Mouse (Mus musculus) gastrocnemius, postnatal 4 days (tissue): ENCODE results near the gene Dmpk. TPM values are rescaled to one million over a fixed set of nuclear protein-coding genes. Genes with fewer than 3 reads are reported as not detected.
A peak's percentile ranks its signal among the peaks of the same experiment; 100 is the strongest.
"Not testable (repeated sequence)": the region's sequence is repeated elsewhere in the genome, so short reads cannot be mapped to it uniquely, and the experiment has no call there.

Experiments used
- DNase-seq, 2 experiments: peaks; one replicate each; pipeline ENCODE4 v3.0.0; 2021 to 2022; ENCODE audit warnings: low spot score in 2 of 2, mixed read lengths in 2 of 2
- long read RNA-seq, 2 experiments: library from polyadenylated mRNA; stranded (forward); transcript quantifications; one replicate each; pipeline ENCODE4 v2.0.0; 2021
- total RNA-seq, 2 experiments: library from RNA; stranded (reverse); gene quantifications; 2 replicates each; pipeline ENCODE4 v1.2.3; 2021

Dmpk gene
- total RNA-seq: 100 to 1,000 TPM; 287 to 292 TPM
- long read RNA-seq, experiment 1, transcript Dmpk-201 (15 exons, 2,761 nt): major isoform, 48 of 262 reads
- long read RNA-seq, experiment 1, partial matches to known transcripts: 36 of 262 reads
- long read RNA-seq, experiment 1, other reads (novel, unspliced or antisense): 172 of 262 reads
- long read RNA-seq, experiment 2, transcript Dmpk-201 (15 exons, 2,761 nt): major isoform, 90 of 420 reads
- long read RNA-seq, experiment 2, transcript Dmpk-218 (15 exons, 2,850 nt): minor isoform, 6 of 420 reads
- long read RNA-seq, experiment 2, transcript Dmpk-210 (2 exons, 592 nt): minor isoform, 9 of 420 reads
- long read RNA-seq, experiment 2, partial matches to known transcripts: 78 of 420 reads
- long read RNA-seq, experiment 2, other reads (novel, unspliced or antisense): 236 of 420 reads

DNA sequence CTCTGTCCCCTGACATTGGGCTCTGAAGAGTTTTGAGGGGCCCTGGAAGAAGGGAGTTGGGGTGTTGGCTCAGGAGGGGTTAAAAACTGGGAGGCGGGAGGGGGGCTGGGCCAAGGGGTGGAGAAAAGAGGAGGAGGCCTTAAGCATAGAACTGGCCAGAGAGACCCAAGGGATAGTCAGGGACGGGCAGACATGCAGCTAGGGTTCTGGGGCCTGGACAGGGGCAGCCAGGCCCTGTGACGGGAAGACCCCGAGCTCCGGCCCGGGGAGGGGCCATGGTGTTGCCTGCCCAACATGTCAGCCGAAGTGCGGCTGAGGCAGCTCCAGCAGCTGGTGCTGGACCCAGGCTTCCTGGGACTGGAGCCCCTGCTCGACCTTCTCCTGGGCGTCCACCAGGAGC, at the start of gene Dmpk:
Dmpk (plus strand) TSS at position 149 of the 400 bp plus-strand sequence.
- DNase-seq: peak in 1 of 2 experiments; percentile 63

DNA sequence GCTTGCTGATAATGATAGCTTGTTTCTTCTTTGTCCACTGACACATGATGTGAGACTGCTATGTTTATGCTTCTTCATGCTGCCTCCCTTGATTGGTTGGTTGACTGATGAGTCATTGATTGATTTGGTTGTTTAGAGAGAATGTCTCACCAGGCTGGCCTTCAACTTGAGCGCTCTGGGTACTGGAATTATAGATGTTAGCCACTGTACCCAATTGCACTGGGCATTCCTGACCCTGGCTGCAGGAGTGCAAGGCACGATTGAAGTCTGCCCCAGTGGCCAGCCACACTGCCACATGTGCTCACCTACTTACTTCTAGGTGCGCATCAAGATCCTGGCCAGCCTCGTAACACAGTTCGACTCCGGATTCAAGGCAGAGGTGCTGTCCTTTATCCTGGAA, 39.0 kb upstream of the Dmpk start:
- no peak for DNase-seq

DNA sequence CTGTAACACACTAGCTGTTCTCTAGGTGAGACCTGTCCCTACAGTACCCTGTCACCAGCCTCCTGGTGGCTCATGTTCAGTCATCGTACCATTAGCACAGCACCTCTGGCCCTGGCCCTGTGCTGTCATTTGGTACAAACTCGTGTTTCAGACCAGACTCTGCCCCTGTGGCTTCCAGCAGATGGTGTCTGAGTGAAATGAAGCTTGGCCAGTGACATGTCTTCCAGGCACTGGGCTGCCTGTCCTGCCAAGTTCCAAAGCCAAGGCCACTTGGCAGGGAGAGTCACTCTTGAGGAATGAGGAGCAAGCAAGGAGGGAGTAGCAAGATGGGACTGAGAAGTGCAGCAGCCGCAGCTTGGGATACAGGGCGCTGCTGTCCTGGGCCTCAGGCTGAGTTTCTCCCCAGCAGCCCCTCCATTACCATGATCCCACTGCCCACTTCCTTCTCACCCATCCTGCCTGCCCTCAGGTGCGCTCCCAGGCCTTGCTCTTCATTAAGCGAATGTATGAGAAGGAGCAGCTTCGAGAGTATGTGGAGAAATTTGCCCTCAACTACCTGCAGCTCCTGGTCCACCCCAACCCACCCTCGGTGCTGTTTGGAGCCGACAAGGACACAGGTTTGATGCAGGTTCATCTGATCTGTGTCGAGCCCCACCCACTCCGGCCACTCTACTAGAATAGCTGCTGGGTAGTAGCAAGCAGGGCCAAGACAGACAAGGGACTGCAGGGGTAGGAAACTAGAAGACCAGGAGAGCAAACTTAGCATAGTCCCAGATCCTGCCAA, 37.2 kb upstream of the Dmpk start:
- DNase-seq: no peak

DNA sequence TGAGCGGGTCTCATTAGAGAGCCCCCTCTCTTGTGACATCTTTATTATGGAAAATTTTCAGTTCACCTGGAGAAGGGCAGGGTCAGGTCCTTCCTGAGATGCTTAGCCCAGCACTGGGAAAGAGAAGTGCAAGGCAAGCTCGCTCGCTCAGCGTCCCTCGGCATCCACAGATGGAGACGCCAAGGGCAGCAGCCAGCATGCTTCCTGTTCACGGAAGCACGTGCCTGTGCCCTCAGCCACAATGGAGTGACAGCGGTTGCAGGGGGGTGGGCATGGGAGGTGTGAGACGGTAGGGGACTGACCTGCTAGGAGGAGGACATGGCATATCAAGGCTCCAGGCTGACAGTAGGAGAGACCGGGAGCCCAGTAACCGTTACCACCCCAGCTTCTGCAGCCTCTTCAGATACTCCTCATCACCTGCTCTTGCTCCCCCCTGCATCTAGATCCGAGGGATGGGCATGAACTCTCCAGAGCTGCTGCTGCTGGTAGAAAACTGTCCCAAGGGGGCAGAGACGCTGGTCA, 35.6 kb upstream of the Dmpk start:
- DNase-seq: no peak

DNA sequence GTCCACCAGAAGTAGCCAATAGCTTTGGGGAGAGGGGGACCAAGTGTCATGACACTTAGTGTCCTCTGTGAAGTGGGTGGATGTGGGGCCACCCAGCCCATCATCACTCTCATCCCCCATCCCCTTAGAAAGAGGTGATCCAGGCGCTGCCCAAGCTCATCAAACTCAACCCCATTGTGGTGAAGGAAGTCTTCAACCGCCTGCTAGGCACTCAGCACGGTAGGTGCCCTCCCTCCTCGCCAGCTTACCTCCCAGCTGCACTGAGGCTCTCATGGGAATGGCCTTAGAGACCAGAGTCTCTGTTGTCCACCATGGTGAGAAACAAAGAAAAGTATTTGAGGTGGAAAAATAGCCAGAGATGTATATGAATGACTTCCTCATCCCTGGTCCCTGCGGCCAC, 34.4 kb upstream of the Dmpk start:
- DNase-seq: no peak

DNA sequence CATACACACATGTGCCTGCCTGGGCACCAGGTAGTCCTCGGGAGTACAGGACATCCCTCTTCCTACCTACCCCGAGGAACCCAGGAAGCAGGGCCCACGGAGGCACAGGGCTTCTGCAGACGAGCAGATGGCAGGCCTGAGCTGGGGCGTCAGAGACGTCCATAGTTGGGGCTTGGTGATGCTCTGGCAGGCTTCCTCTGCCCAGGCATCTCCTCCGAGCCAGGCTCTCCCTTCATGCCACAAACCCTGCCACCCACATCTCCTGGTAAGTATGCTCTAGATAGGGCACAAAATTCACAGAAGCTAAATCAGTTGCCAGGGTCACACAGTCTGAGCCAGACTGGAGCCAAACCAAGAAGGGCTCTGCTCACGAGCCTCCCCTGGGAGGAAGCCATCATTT, 33.5 kb upstream of the Dmpk start:
- DNase-seq: no peak

DNA sequence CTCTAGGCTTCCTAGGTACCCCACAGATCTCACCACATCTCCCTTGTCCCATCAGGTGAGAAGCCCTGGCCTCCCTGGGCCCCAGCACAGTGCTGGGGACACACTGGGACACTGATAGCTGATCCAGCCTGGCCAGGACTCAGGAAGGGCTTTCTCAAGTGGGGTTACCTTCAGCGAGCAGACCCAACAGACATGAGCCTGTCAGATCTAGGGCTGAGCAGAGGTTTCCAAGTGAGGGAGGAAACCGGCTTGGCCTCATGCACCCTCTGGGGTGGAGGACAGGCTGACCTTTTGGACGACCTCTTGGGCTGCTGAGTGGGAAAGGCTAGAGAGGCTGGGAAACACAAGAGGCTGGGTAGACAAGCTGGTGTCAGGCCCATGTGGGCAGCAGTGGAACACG, 32.5 kb upstream of the Dmpk start:
- no peak for DNase-seq

DNA sequence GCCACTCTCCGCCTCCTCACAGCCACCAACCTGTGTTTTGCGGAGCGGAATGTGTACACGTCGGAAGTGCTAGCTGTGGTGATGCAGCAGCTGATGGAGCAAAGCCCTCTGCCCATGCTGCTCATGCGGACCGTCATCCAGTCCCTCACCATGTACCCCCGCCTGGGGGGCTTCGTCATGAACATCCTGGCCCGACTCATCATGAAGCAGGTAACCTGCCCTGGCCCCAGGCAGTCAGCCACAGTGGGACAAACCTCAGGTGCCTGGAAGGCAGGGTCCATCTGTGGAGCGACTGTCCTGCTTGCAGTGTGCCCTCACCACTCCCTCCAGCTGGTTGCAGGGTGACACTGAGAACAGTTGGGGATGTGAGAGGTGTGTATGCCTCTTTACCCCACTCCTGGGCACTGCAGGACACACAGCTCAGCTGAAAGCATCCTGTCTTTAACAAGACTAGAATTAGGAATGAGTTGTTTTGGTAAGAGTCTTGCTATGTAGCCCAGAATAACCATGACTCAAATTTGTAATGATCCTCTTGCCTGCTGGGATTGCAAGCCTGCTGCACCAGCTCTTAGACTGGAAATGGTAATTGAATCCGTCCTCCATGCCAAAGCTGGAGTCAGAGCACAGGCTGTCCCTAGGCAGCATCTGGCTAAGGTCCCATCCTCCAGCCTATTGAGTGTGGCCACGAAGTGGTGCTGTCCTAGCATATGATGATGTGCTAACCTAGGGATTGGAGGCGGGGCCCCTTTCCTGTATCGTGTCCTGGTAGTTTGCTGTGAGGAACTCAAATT, 31.1 kb upstream of the Dmpk start:
- DNase-seq: no peak

DNA sequence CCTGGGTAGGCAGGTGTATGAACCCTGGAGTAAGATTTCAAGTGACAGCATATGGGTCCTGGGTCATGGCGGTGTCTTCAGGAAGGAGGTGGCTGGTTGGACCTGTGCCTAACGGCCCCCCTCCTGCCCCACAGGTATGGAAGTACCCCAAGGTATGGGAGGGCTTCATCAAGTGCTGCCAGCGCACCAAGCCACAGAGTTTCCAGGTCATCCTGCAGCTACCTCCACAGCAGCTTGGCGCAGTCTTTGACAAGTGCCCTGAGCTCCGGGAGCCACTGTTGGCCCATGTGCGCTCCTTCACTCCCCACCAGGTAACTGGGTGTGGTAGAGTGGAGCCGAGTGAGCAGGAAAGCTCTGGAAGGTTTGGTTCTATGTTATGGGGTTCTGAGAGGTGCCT, 30.5 kb upstream of the Dmpk start:
- DNase-seq: no peak

DNA sequence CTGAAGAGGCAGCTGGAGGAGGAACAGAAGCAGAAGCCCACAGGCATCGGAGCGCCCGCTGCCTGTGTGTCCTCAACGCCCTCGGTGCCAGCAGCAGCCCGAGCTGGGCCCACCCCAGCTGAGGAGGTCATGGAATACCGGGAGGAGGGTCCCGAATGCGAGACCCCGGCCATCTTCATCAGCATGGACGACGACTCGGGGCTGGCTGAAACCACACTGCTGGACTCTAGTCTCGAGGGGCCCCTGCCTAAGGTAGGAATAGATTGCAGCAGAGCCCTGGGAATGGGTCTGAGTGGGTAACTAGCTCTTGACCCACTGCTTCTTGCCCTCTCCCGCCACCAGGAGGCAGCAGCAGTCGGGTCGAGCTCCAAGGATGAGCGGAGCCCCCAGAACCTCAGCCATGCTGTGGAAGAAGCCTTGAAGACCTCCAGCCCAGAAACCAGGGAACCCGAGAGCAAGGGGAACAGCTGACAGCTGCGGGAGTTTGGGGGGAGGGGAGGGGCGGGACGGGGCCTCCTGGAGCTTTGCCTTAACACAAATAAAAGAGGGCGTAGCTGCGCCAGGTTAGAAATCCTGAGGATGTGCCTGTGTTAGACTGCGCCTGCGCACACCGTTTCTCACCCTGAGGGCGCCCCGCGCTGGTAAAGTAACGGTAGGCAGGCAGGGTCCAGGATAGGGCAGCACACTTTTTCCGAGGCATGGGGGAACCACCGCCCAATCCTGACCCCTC, 29.4 kb upstream of the Dmpk start, which contains the start of gene Rsph6a:
Rsph6a (plus strand) TSS at position 644 of the 730 bp plus-strand sequence.
- DNase-seq: peak in 1 of 2 experiments; percentile 60

DNA sequence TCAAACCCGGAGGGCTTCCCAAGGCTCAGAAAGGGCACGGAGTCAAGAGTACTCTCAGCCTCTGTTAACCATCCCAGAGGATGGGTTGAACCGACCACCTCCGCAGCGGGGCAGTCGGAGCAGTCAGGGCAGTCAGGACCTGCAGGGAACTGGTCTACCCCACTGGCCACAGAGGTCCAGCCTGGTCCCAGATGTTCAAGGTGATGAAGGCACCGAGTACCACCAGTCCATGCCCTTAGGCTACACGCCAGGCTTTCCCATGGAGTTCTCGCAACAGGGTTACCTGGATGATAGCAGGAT, 28.9 kb upstream of the Dmpk start:
- no peak for DNase-seq

DNA sequence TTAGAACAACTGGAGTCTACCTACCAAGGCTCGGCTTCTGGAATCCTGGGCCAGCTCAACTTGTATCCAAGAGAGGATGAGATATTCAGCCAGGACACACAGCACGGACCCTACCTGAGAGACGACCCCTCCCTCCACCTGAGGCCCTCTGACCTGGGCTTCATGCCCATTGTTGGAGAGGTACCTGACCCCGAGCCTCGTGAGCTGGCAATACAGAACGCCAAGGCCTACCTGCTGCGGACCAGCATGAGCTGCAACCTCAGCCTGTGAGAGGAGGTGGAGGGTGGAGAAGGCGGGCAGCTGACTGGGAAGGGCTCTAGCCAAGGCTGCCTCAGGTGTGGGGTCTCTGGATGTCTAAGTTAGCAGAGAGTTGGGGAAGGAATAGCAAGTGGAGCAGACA, 28.5 kb upstream of the Dmpk start:
- no peak for DNase-seq

DNA sequence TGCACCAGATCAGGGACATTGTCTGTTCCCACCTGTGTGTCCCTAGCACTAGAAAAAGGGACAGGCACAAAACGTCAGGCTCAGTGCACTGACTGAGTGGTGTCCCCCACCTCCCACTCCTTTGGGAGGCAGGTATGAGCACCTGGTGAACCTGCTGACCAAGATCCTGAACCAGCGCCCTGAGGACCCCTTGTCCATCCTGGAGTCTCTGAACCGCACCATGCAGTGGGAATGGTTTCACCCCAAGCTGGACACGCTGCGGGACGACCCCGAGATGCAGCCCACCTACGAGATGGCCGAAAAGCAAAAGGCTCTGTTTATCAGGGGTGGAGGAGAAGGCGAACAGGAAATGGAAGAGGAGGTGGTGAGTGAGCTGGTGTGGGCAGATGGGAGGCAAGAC, 26.2 kb upstream of the Dmpk start:
- DNase-seq: no peak

DNA sequence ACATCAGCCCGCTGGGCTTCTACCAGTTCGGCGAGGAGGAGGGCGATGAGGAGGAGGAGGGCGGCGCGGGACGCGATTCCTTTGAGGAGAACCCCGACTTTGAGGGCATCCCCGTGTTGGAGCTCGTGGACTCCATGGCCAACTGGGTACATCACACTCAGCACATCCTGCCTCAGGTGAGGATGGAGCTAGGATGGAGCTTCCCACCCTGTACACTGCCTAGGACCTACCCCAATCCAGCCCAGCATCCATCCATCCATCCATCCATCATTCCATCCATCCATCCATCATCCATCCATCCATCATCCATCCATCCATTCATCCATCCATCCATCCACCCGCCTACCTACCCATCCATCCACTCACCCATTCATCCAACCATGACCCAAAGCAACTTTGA, 17.8 kb upstream of the Dmpk start:
- DNase-seq: no peak

DNA sequence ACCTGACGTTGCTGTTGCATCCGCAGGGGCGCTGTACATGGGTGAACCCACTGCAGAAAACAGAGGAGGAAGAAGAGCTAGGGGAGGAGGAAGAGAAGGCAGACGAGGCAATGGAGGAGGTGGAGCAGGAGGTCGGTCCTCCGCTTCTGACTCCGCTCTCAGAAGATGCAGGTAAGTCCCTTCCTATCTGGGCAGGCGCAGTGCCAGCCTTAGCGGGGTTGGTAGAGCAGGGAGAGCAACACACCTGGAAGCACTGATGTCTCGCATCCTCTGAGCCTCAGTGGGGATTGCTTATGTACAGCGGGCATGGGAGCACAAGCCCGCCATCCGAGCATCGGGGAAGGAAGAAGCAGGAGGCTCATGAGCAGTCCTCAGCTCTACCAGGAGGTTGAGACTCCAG, 16.6 kb upstream of the Dmpk start:
- DNase-seq: peak in 1 of 2 experiments; percentile 10

DNA sequence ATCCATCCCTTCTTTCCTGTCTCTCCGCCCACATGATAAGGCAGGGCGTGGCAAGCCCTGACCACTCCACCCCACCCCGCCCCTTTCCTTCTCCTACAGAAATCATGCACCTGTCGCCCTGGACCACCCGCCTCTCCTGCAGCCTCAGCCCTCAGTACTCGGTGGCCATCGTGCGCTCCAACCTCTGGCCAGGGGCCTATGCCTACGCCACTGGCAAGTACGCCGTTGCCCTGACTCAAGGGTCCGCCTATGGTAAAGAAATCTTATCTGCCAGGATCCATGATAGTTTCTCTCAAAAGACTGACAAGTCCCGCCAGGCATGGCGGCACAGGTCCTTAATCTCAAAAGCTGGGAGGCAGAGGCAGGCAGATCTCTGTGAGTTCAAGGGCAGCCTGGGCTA, 15.7 kb upstream of the Dmpk start:
- DNase-seq: peak in 1 of 2 experiments; percentile 11

DNA sequence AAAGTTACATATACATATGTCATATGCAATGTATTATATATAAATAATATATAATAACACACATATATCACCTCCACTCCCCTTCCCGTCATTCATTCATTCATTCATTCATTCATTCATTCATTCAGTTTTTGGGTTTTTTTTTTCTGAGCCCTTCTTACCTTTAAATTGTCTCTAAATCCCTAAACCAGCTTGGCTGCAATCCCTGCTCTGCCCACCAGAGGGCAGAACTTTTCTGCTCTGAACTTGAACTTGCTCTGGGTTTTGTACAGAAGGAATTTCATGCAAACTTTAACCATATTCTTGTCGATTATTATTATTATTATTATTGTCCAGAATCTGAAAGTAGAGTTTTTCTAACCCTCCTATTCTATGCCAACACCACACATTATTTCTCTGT, 14.9 kb upstream of the Dmpk start:
- DNase-seq: peak in 1 of 2 experiments; percentile 64

DNA sequence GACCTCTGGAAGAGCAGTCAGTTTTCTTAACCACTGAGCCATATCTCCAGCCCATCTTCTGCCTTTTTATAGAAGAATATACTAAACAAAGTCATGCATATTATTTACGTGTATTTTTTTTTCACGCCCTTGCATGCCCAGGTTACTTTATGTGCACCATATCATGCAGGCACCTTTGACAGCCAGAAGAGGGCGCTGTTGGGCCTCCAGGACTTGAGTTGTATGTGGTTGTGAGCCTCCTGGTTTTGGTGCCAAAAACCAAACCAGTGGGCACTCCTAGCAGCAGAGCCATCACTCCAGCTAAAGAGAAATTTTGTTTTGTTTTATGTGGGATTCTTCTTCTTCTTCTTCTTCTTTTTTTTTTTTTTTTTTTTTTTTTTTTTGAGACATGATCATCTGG, 14.1 kb upstream of the Dmpk start:
- peak in 1 of 2 experiments; percentile 27 for DNase-seq

DNA sequence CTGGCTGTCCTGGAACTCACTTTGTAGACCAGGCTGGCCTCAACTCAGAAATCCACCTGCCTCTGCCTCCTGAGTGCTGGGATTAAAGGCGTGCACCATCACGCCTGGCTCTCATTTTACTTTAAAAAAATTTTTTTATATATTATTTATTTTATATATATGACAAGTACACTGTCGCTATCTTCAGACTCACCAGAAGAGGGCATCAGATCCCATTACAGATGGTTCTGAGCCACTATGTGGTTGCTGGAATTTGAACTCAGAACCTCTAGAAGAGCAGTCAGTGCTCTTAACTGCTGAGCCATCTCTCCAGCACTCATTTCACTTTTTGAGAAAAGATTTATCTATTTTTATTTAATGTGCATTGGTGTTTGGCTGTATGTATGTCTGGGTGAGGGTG, 12.6 kb upstream of the Dmpk start:
- not testable (repeated sequence) for DNase-seq

DNA sequence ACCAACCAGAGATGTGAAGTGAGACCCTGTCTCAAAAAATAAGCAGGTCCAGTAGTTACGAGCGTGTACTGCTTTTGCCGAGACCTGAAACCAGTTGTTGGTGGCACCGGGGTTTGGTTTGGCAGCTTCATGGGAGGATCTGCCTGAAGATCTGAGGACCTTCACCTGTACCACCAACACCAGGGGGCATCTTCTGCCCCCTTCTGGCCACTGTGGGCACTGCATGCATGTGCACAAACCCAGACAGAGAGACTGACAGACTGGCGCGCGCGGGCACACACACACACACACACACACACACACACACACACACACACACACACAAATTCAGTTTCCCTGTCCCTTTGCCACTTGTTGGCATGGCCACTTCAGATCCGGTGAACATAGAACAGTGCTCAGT, 10.1 kb upstream of the Dmpk start:
- peak in 1 of 2 experiments; percentile 32 for DNase-seq

DNA sequence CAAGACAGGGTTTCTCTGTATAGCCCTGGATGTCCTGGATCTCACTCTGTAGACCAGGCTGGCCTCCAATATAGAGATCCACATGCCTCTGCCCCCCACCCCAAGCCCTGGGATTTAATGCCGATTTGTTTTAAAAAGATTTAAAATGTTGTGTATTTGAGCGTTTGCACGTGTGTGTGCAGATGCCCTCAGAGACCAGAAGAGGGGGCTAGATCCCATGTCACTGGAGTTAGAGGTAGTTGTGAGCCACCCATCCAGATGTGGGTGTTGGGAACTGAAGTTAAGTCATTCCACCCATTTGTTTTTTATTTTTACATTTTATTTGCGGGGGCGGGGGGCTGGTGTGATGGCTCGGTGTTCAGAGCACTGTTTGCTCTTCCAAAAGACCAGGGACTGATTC, 9.2 kb upstream of the Dmpk start:
- no peak for DNase-seq
